Mouse (Mus musculus) kidney, adult 2 months (tissue): ENCODE results near the gene 1700016K19Rik. TPM values are rescaled to one million over a fixed set of nuclear protein-coding genes. Genes with fewer than 3 reads are reported as not detected.
"Not testable (repeated sequence)": the region's sequence is repeated elsewhere in the genome, so short reads cannot be mapped to it uniquely, and the experiment has no call there.

Experiments used
- DNase-seq: peaks from one replicate; pipeline ENCODE4 v3.0.0; 2021
- H3K27ac ChIP-seq: fragments of 200-500 bp; 2 replicates; pipeline ENCODE4 v1.5.1; 2012; ENCODE audit warnings: low read depth, low read length, control low read depth, inconsistent platforms; ENCODE audit not compliant: insufficient read depth
- H3K27me3 ChIP-seq: fragments of 200-500 bp; replicated peaks from 2 replicates; pipeline ENCODE4 v1.6.1; 2012; ENCODE audit warnings: mild to moderate bottlenecking, moderate library complexity, low read length, inconsistent platforms; ENCODE audit not compliant: control insufficient read depth, insufficient read depth
- H3K36me3 ChIP-seq: fragments of 200-500 bp; 2 replicates; pipeline ENCODE4 v1.6.1; 2012; ENCODE audit warnings: mild to moderate bottlenecking, moderate library complexity, low read length, inconsistent platforms; ENCODE audit not compliant: control insufficient read depth, insufficient read depth
- H3K4me1 ChIP-seq: fragments of 200-500 bp; 2 replicates; pipeline ENCODE4 v1.6.1; 2011; ENCODE audit warnings: low read length; ENCODE audit not compliant: control insufficient read depth, insufficient read depth
- H3K4me3 ChIP-seq: fragments of 200-500 bp; 2 replicates; pipeline ENCODE4 v1.5.1; 2011; ENCODE audit warnings: mild to moderate bottlenecking, low read depth, low read length, control low read depth; ENCODE audit not compliant: insufficient read depth
- CTCF ChIP-seq: fragments of 200-500 bp; conservative IDR thresholded peaks from 2 replicates; pipeline ENCODE4 v1.5.1; 2011; ENCODE audit warnings: low read depth, mild to moderate bottlenecking, control low read depth, low read length, moderate library complexity, mixed read lengths; ENCODE audit not compliant: insufficient read depth, insufficient read length
- POLR2A ChIP-seq: fragments of 200-500 bp; IDR thresholded peaks from one replicate; pipeline ENCODE4 v1.6.1; 2011; ENCODE audit warnings: low read depth, low read length, control low read depth
- WGBS: fragments of 180-500 bp; shearing (Covaris S2); methylation state at CpG from one replicate; pipeline ENCODE4 v1.1.7; 2018; 5-methylcytosine and 5-hydroxymethylcytosine counted together
- polyA plus RNA-seq: library from polyadenylated mRNA; depleted of rRNA; stranded (reverse); fragments of >200 nt; gene quantifications from 2 replicates; pipeline ENCODE4 v1.2.3, GENCODE M21; 2012

The 1700016K19Rik gene
- polyA plus RNA-seq, 1 experiment: 0.08 TPM

- Histone ChIP-seq H3K4me1 (0 out of 2 replicates have a peak, but pooled peaks cover 2% of the 10 kb centered on the region), H3K27me3 (no peaks in the 10 kb centered on the region), H3K36me3 (no peaks in the 10 kb centered on the region), H3K27ac (no peak overlapping the region), H3K4me3 (no peak overlapping the region)
- 50% methylated on average over 3 of the region's 3 CpGs for WGBS
- TF ChIP-seq CTCF (no peak; the same call in 1 of the 2 replicates), POLR2A (no peak)
- DNase-seq: no peak
Measured at GRCm38 (mm10) chr11:76001237-76001878, 1.6 kb downstream of the 1700016K19Rik start.

GRCm38 (mm10) chr11:76004276-76004675 lies 4.6 kb downstream of the 1700016K19Rik start:
- 93% methylated on average over 7 of the region's 7 CpGs for WGBS
- not testable (repeated sequence) for H3K27me3 ChIP-seq, H3K36me3 ChIP-seq, H3K27ac ChIP-seq, H3K4me1 ChIP-seq, DNase-seq, H3K4me3 ChIP-seq

GRCm38 (mm10) chr11:76008162-76008561 lies 8.4 kb downstream of the 1700016K19Rik start:
- no peaks in the 10 kb centered on the region for H3K27me3 ChIP-seq
- no peaks in the 10 kb centered on the region for H3K4me1 ChIP-seq
- TF ChIP-seq CTCF (no peak), POLR2A (no peak)
- no peak overlapping the region for H3K27ac ChIP-seq
- 92% methylated on average over 2 of the region's 2 CpGs for WGBS
- no peak for DNase-seq
- H3K36me3 ChIP-seq: no peaks in the 10 kb centered on the region
- no peak overlapping the region for H3K4me3 ChIP-seq

GRCm38 (mm10) chr11:76009101-76009500 lies 9.4 kb downstream of the 1700016K19Rik start:
- DNase-seq: no peak
- Histone ChIP-seq H3K27me3 (no peaks in the 10 kb centered on the region), H3K4me3 (no peak overlapping the region), H3K4me1 (no peaks in the 10 kb centered on the region), H3K27ac (no peak overlapping the region), H3K36me3 (no peaks in the 10 kb centered on the region)
- TF ChIP-seq POLR2A: no peak
- no peak for TF ChIP-seq CTCF
- 74% methylated on average over 6 of the region's 6 CpGs for WGBS

GRCm38 (mm10) chr11:76010838-76011624 lies 11.3 kb downstream of the 1700016K19Rik start:
- TF ChIP-seq CTCF (no peak), POLR2A (no peak)
- Histone ChIP-seq H3K4me1 (no peaks in the 10 kb centered on the region), H3K4me3 (no peak overlapping the region), H3K27ac (no peak overlapping the region; the same call in 1 of the 2 replicates), H3K36me3 (no peaks in the 10 kb centered on the region), H3K27me3 (no peaks in the 10 kb centered on the region)
- WGBS: 81% methylated on average over 9 of the region's 9 CpGs
- no peak for DNase-seq

GRCm38 (mm10) chr11:76015251-76015650 lies 15.5 kb downstream of the 1700016K19Rik start:
- no peaks in the 10 kb centered on the region for H3K27me3 ChIP-seq
- H3K4me3 ChIP-seq: no peak overlapping the region
- no peak overlapping the region for H3K27ac ChIP-seq
- 83% methylated on average over 6 of the region's 6 CpGs for WGBS
- H3K36me3 ChIP-seq: no peaks in the 10 kb centered on the region
- DNase-seq: no peak
- H3K4me1 ChIP-seq: no peaks in the 10 kb centered on the region
- no peak for TF ChIP-seq CTCF
- no peak for TF ChIP-seq POLR2A

- no peak for DNase-seq
- no peaks in the 10 kb centered on the region for H3K36me3 ChIP-seq
- no peak overlapping the region for H3K27ac ChIP-seq
- H3K27me3 ChIP-seq: no peaks in the 10 kb centered on the region
- TF ChIP-seq CTCF (no peak), POLR2A (no peak)
- WGBS: 73% methylated on average over 4 of the region's 4 CpGs
- no peak overlapping the region for H3K4me3 ChIP-seq
- H3K4me1 ChIP-seq: no peaks in the 10 kb centered on the region
Measured at GRCm38 (mm10) chr11:76015814-76016213, 16.1 kb downstream of the 1700016K19Rik start.
